Mouse (Mus musculus) c-Kit-negative CD71-positive TER-119-positive erythroid progenitor cells, embryonic 14.5 days (primary cell): Measurements from ENCODE around the gene Opa3.
A peak's percentile ranks its signal among the peaks of the same experiment; 100 is the strongest.

Experiments used
- DNase-seq: peaks from one replicate; pipeline ENCODE4 v3.0.0-alpha.2; 2013; ENCODE audit warnings: low read depth, low spot score

The Opa3 gene

DNA sequence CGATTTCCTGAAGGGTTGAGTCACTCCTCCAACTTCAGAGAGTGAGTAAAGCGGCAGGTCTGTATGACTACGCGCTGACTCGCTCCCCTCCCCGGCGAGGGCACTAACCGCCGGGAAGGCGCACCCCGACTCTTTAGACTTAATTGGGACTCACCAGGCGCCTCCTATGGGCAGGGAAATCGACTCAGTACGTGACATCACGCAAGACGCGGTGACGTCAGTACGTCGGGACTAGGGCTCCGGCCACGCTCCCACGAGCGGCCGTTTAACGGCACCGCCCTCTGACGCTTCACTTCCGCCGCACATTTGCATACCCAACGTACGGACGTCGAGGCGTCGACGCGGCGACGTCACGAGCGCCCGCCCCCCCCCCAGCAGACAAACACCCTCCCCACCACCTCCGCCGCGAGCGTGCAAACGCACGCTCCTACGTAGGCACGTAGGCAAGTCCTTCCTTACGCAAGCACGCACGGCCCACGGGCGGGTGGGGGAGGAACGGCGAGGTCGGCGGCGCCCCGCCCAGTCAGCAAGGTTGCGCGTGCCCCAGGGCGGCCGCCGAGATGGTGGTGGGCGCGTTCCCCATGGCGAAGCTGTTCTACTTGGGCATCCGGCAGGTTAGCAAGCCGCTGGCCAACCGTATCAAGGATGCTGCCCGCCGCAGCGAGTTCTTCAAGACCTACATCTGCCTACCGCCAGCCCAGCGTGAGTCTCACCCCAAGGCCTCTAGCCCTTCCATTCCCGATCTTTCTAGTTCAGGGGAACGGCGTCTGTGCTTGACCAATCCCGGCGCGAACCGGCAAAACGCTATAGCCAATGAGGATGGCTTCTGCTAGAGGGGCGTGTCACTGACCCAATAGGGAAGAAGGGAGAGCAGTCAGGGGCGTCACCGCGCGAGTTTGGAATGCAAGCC, at the start of gene Opa3:
TSS of gene Opa3 (plus strand) at position 452 of the 910 bp plus-strand sequence.
- peak; percentile 99 for DNase-seq

DNA sequence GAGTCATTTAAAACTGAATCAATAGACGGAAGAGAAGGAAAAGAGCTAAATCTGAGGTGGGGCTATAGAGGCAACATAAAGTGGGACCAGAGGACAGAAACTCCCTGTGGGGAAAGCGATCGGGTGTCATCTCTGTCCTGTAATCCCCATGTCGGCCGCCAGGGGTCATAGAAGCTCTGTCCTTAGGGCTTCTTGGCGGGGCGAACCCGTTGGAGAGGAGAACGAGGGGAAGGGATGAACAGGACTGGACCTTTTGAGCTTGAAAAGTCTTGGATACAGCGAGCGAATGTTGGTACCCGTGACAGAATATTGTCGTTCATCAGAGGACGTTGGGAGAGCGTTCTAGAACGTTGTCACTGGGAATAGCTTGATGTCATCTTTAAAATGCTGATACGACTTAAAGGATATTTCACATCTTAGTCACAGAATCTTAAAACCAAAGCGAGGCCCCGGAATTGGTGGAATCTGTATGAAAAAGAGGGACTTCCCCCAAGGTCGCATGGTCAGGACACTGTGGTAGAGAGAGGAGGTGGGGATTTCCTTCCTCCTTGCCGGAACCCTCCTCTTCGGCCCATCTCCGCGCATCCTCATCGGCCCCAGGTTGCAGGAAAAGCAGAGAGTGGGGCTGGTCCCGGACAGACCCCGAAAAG, 49.6 kb upstream of the Opa3 start:
- DNase-seq, result peak; percentile 62

DNA sequence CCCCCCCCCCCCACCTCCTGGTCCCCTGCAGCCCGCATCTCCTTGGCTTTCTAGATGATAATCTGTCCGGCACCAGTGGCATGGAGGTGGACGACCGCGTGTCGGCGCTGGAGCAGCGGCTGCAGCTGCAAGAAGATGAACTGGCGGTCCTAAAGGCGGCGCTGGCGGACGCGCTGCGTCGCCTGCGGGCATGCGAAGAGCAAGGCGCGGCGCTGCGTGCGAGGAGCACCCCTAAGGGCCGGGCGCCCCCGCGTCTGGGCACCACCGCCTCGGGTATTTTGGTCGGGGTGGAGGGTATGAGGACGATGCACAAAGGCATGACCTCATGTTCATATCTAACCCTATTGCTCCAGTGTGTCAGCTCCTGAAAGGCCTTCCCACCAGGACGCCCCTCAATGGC, 49.0 kb upstream of the Opa3 start:
- DNase-seq, result no peak

DNA sequence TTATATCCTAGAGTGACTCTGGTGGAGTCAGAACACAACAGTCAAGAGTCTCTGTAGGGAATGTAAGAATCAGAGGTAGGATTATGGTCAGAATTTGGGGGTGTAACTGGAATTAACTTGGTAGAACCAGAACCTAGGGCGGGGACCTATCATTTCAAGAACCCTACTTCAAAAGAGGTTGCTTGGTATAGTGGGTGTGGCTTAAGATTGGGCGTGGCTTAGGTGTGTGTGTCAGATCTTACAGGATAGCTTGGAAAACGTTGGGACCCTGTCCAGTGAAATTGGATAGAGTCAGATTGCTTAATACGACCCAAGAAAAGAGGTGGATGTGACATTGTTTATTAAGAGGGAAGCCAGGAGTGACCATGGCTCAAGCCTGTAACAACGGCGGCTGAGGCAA, 48.2 kb upstream of the Opa3 start:
- peak; percentile 37 for DNase-seq

DNA sequence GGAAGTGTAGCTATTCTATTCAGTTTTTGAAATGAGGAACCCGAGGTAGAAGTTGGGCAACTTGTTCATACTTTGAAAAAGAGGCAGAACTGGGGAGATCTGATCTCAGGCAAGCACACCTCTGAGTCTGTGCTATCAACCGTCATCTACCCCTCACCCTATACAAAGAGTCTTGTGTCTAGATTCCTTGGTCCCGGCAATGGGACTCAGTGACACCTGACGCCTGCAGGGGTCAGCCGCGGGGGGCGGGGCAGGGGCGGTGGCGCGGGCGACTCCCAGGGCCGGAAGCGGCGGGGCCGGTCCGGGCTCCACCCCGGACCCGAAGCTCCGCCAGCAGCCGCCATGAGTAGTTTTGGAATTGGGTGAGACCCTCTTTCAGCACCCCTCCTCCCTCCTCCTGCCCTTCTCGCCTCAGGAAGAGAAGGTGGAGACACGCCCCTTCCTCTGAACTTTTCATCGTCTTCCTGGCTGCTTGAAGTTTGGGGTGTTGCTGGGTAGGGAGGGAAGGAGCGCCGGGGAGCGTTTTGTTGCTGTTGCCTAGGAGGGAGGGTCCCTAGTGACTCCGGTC, 47.2 kb upstream of the Opa3 start:
- no peak for DNase-seq

DNA sequence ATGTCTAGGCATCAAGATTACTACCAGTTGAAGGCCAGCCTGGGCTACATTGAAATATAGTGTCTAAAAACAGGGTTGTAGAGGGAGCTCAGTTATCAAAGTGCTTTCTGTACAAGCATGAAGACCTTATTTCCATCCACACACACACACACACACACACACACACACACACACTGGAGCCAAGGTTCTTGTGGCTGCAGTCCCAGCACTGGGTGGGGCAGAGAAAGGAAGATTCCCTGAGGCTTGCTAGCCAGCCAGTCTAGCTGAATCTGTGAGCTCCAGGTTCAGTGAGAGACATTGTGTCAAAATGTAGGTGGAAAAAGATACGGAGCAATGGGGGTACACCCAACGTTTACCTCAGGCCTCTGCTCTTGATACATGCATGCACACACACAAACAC, 43.9 kb upstream of the Opa3 start:
- DNase-seq, result no peak

DNA sequence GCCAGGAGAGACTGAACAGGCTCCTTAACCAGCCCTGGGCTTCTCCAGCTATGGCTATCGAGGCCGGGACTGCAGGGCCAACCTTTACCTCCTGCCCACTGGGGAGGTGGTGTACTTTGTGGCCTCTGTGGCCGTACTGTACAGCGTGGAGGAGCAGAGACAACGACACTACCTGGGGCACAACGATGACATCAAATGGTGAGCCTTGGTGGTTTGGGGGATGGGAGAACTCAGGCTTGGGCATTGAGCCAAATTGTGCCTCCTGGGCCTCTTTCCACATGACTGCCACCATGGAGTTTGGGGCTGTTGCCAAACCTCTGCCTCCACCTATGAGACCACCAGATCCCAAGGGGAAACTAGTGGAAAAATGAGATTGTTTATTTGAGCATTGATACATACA, 43.4 kb upstream of the Opa3 start:
- DNase-seq, result no peak

DNA sequence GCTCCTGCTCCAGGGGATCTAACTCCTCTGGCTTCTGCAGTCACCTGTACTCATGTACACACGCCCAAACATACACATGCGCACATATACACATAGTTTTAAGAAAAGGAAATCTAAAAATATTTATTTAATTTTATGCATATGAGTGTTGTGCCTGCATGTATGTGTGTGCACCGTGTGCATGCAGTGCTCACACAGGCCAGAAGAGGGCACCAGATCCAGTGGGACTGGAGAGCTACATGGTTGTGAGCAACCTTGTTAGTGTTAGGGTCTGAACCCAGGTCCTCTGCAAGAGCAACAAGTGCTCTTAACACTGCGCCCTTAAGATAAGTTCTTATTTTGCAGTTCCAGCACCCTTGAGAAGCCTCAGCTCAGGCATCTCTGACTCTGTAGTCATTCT, 33.5 kb upstream of the Opa3 start:
- no peak for DNase-seq

DNA sequence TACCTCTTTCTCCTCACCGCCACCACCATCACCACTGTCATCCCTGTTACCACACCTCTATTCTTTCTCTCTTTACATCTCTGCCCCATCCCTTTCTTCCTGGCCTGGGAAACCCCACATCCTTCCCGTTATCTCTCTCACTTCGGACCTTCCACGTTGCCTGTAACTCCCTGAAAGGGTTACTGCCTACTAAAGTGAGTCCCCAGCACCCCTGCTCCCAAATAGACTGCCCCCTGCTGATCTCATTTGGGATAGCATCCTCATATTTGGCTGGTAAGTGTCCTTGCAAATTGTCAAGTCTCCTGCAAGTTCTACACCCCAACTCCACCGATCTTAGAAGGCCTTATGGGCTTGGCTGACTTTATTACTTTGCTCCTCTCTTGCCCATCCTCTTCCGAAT, 31.5 kb upstream of the Opa3 start:
- no peak for DNase-seq

DNA sequence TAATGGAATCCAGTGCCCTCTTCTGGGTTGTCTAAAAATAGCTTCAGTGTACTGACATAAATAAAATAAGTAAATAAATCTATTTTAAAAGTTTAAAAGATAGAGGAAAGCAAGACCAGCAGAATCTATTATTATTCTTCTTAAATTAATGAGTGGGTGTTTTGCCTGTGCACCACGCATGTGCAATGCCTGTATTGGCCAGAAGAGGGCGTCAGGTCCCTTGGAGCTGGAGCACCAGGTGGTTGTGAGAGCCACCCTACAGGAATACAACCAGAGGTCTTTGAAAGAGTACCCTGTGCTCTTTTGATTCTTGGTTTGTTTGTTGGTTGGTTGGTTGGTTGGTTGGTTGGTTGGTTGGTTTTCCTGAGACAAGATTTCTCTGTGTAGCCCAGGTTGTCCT, 30.1 kb upstream of the Opa3 start:
- peak; percentile 34 for DNase-seq

DNA sequence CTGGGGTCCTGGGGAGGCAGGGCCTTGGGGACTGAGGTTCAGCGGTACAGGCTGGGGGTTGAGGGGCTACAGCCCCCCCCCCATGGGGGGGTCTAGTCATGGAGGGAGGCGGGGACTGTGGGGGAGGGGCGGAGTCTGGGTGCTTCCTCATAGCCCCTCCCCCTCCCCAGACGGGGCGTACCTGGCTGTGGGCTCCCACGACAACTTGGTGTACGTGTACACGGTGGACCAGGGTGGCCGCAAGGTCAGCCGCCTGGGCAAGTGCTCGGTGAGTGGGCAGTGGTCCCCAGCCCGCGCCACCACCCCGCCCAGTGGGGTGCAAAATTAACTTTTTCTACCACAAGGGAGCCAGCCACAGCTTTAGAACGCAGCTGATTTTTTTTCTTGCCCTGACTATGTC, 26.5 kb upstream of the Opa3 start:
- DNase-seq, result no peak

DNA sequence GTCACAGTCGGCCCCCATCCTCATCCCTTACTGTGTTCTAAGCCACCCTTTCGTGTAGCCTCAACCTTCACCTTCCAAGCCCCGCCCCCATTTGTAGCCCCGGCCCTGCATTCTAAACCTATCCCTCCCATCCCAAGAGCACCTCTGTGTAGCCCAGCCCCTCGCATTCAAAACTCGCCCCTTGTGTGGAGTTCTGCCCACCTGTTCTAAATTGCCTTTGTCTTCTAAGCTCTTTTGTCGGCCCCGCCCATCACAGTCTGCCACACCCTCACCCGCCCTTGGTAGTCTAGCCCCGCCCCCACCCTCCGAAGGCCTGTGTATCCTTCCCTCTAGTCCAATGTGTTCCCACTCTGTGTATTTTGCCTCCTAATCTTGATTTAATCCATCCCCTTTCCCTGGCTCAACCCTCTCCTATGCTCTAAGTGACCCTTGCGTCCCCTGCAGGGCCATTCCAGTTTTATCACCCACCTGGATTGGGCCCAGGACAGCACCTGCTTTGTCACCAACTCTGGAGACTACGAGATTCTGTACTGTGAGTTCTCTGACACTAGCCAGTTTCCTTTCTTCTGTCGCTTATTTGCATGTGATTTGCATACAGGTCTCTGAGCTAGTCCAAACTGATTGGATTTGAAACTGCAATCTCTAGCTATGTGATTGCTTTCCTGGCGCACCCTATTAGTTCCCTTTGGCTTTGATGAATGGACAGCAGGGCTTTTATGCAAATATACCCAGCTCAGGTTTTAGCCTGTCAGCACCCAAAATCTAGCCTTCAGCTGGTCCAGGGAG, 25.9 kb upstream of the Opa3 start:
- DNase-seq, result no peak

DNA sequence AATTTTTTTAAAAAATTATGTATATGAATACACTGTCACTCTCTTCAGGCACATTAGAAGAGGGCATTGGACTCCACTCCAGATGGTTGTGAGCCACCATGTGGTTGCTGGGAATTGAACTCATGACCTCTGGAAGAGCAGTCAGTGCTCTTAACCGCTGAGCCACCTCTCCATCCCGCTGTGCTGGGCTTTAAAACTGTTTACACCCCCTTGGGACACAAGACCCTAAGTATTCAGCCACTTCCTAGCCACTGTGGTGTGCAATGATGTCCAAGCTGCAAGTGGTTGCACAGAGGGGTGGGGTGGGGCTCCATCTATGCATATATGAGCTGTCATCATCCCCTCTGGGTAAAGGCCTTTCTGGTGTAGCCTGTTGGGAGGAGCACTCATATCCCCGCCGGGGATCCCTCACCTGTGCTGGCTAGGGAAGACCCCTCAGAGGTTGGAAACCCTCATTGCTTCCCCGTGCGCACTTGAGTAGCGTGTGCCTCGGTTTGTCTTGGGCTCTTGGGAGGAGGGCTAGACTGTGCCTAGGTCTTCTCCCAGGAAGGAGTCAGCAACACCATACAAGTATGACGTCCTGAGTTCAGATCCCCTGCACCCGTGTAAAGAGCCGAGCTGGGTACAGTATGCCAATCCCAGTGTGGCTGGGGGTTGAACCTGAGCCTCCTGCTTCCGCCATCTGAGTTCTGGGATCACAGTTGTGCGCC, 19.8 kb upstream of the Opa3 start:
- no peak for DNase-seq

DNA sequence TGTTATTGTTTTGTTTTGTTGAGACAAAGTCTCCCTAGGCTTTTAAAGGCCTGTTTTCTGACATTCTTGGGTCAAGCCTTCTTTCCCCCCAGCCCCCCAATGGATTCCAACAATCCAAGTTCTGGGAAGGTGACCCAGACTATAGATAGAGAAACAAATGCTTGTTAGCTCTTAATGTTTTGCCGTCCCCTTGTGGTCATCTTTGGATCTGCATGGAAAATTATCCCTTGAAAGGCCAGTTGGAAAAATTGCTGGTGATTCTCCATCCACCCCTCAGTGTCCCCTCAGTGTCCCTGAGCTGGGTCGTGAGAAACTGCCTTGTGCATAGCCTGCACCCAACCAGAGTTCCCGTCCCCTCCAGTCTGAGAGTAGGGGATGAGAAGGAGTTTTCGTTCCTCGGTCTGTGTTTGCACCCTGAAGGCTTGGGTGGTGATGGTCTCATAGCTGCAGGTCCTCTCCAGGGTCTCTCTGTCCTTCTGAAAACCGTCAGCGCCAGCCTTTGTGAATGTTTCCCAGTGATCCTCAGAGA, 19.1 kb upstream of the Opa3 start:
- no peak for DNase-seq

DNA sequence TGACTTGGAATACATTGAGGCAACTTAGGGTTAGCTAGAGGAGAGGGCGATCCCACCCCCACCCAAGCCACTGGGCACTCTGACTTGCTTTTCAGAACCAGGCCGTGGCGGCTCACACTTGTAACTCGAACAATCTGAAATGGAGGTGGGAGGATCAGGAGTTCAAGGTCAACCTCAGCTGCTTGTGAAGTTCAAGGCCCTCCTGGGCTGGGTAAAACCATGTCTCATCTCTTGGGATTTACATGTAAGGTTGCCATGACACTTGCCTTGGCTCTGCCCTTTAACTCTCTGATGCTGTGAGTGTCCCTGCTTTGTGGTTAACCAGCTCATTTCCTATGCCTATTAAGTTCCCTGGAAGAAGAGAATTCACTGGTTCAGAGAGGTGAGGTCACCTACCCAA, 18.6 kb upstream of the Opa3 start:
- no peak for DNase-seq

DNA sequence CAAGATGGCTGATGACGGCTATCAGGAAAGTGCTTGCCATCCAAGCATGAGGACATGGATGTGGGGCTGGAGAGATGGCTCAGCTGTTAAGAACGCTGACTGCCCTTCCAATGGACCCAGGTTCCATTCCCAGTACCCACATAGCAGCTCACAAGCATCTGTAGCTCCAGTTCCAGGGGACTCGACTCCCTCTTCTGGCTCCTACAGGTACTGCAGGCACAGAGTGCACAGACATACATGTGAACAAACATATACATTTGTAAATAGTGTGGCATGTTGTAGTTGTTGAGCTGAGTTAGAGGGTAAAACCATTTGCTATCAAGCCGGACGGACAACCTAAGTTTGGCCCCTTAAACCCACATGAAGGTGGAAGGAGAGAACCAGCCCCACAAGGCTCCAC, 18.1 kb upstream of the Opa3 start:
- no peak for DNase-seq

DNA sequence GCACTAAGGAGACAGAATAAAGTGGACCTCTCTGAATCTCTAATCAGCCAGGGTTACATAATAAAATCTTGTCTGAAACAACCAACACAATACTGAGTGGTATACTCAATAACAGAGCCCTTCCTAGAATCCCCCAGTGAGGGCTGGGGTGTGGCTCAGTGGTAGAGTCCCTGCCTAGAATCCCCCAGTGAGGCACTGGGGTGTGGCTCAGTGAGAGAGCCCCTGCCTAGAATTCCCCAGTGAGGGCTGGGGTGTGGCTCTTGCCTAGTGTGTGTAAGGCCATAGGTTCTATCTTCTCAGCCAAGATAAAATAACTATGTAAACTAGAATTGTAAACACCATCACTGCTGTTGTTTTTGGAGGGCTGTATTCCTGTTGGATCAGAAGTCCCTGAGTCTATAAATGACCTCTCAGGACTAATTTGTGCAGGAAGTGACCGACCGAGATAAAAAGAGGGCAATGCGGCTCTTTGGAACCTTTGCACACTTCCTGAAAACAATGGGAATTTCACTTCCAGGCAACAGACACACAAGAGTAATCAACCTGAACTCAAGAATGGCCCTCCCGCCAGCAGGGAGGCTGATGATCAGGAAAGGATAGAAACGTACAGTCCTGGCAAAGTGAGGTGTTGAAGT, 17.0 kb upstream of the Opa3 start:
- DNase-seq, result no peak

DNA sequence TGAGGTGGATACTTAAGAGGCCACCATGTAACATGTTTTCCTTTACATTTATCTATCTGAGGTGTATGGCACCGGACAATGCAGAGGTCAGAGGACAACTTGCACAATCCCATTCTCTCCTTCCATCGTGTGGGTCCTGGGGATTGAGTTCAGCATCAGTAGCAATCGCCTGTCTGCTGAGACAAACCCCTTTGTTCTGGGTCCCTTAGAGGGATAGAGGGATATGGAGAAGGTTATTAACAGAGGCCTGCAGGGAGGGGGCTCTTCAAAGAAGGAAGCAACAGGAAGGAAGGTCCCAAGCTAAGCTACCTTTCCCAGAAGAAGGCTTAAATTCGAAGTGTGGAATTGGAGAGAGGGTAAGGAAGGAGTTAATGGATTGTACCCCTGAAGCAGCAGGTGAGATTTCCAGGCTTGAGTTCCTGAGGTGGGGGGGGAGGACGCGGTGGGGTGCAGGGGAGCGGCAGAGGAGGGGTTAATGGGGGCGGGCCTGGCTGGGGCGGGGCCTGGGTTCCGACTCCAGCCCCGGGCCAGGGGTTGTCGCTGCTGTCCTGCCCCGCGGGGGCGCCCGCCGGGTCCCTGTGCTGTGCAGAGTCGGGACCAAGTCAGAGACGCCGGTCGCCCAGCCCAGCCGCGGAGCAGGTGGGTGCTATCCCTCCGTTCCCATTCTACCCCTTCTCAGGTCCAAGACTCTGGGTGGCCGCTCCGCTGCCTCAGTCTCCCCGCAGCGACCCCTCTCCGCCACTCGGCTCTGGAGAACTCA, 16.0 kb upstream of the Opa3 start, which contains the start of gene Gpr4:
TSS of gene Gpr4 (plus strand) at position 543 of the 760 bp plus-strand sequence.
- DNase-seq, result no peak

DNA sequence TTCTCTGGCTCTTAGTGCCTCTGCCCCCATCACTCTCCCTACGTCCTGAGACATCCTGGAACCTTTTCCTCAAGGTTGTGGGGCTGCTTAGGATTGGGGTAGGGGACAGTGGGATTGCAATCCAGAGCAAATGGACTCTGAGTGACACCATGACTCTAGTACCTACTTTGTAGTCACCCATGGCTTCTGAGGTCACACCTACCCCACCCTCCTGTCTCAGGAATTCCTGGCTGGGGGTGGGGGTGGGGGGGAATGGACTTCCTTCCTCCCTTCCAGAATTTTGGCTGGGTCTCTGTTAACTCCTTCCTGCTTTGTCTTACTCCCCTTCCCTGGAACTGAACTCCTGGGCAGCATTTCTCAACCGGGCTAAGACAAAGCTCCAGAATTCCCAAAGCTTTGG, 14.7 kb upstream of the Opa3 start:
- DNase-seq, result no peak

DNA sequence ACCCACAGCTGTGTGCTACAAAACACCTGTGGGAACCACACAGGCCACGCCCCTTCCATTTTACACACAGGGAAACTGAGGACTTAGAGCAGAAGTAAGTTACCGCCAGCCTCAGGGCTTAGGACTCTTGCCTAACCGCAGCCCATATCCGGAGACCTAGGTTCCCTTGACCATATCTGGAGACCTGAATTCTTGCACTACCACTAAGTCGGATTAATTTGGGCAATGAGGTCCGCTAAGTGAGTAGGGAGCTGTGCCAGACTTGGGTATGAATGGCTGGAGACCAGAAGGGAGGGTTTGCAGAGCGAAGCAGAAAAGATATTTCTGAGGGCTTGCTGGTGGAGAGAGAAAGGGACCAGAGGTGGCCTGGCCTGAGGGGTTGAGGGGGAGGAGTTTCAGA, 13.8 kb upstream of the Opa3 start:
- no peak for DNase-seq
